Mouse (Mus musculus) liver, embryonic 16.5 days (tissue): ENCODE measurements at regions not wholly inside any gene's neighbourhood (a gene's known extent, or its start where the extent isn't known, plus 50 kb on each side); places are given as distances from the start of the nearest gene placed in this dataset.

Experiments
- ATAC-seq: fragments of 200-750 bp; cut with Nextera tagmentation; 2 replicates; pipeline ENCODE4 v1.8.0; 2017; ENCODE audit warnings: low read depth, mild to moderate bottlenecking, moderate number of reproducible peaks, moderate library complexity
- H3K27ac ChIP-seq: fragments of 300-500 bp; sonication (generic); 2 replicates; pipeline ENCODE4 v1.5.1; 2014; ENCODE audit warnings: mild to moderate bottlenecking, low read length
- H3K27me3 ChIP-seq: fragments of 300-500 bp; sonication (generic); 2 replicates; pipeline ENCODE4 v1.6.1; 2014; ENCODE audit warnings: low read depth, low read length, mixed read lengths; ENCODE audit not compliant: control insufficient read depth, insufficient read depth
- H3K36me3 ChIP-seq: fragments of 300-500 bp; sonication (generic); 2 replicates; pipeline ENCODE4 v1.6.1; 2014; ENCODE audit warnings: mild to moderate bottlenecking; ENCODE audit not compliant: control insufficient read depth, insufficient read depth
- H3K4me1 ChIP-seq: fragments of 300-500 bp; sonication (generic); 2 replicates; pipeline ENCODE4 v1.6.1; 2014; ENCODE audit warnings: low read depth, low read length, mixed read lengths; ENCODE audit not compliant: control insufficient read depth
- H3K4me2 ChIP-seq: fragments of 300-500 bp; sonication (generic); 2 replicates; pipeline ENCODE4 v1.6.1; 2014; ENCODE audit warnings: low read depth, low read length, mixed read lengths
- H3K4me3 ChIP-seq: fragments of 300-500 bp; sonication (generic); 2 replicates; pipeline ENCODE4 v1.5.1; 2014; ENCODE audit warnings: low read depth, mild to moderate bottlenecking, low read length
- H3K9ac ChIP-seq: fragments of 300-500 bp; sonication (generic); 2 replicates; pipeline ENCODE4 v1.6.1; 2014; ENCODE audit warnings: low read depth, low read length
- H3K9me3 ChIP-seq: fragments of 300-500 bp; sonication (generic); replicated peaks from 2 replicates; pipeline ENCODE4 v1.6.1; 2016; ENCODE audit warnings: low read length; ENCODE audit not compliant: control insufficient read depth
- WGBS: fragments of 180-500 bp; shearing (Covaris S2); extraction: QIAGEN DNeasy Blood & Tissue Kit; methylation state at CpG from one replicate; pipeline ENCODE4 v1.1.7; 2014; ENCODE audit not compliant: insufficient replicate concordance; 5-methylcytosine and 5-hydroxymethylcytosine counted together

- WGBS = 41% methylated on average over 4 of the region's 4 CpGs
- Histone ChIP-seq H3K9ac (no peak overlapping the region), H3K4me2 (no peak overlapping the region)
Measured at GRCm38 (mm10) chr2:61080006-61080405, 117.0 kb upstream of the Rbms1 start.

GRCm38 (mm10) chr2:61071025-61071424 is 108.0 kb upstream of the Rbms1 start:
- Histone ChIP-seq H3K9me3 (no peaks in the 10 kb centered on the region), H3K4me2 (no peak overlapping the region), H3K27me3 (no peaks in the 10 kb centered on the region), H3K9ac (no peak overlapping the region), H3K36me3 (no peaks in the 10 kb centered on the region), H3K4me3 (no peak overlapping the region), H3K4me1 (no peaks in the 10 kb centered on the region), H3K27ac (no peak overlapping the region)
- ATAC-seq = no peak
- WGBS = 22% methylated on average over 3 of the region's 3 CpGs

More at GRCm38 (mm10) chr2:61080006-61080405, 117.0 kb upstream of the Rbms1 start:
- H3K4me1 ChIP-seq = no peaks in the 10 kb centered on the region
- H3K27ac ChIP-seq = no peak overlapping the region
- H3K4me3 ChIP-seq = no peak overlapping the region
- no peaks in the 10 kb centered on the region for H3K9me3 ChIP-seq
- no peaks in the 10 kb centered on the region for H3K27me3 ChIP-seq
- H3K36me3 ChIP-seq = no peaks in the 10 kb centered on the region
- no peak for ATAC-seq

DNA sequence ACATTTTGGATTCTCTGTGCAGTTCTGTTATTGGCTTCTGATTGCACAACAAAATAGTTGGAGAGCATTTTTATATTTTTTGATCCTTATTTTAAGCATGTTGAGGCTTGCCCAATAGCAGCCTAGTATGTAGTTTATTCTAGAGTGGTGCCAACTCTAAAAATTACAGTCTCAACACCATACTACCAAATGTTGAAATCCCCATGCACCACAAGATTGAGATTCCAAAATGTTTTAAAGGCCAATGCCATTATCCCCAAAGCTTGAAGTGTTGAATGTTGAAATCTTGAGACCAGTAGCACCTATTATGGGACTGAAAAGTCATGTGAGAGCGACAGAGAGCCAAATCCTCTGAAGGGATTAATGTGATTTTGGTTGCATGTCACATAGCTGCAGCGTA is 104.9 kb upstream of the Rbms1 start:
- ATAC-seq = no peak
- H3K36me3 ChIP-seq = no peaks in the 10 kb centered on the region
- no peaks in the 10 kb centered on the region for H3K9me3 ChIP-seq
- no peaks in the 10 kb centered on the region for H3K4me1 ChIP-seq
- no peak overlapping the region for H3K4me2 ChIP-seq
- no peaks in the 10 kb centered on the region for H3K27me3 ChIP-seq
- 66% methylated on average over 2 of the region's 2 CpGs for WGBS
- no peak overlapping the region for H3K27ac ChIP-seq
- no peak overlapping the region for H3K9ac ChIP-seq
- H3K4me3 ChIP-seq = no peak overlapping the region

DNA sequence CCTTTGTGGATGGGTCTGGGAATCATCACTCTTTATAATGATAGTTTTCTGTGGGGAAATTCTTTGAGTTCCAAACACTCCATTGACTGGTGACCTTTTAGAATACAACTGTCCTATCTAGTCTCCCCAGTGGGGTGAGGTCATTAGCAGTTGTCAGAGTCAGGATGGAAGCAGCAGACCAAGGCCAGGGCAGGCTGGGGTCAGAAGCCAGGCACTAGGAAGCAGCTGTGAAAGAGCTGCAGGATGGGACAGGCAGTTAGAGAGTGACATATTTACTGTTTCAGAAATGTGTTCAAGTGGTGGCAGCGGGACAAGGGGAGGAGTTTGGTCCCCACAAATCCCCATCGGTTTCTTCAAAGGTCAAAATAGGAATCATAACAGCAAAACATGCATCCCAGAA is 99.1 kb upstream of the Rbms1 start:
- no peak for ATAC-seq
- WGBS = 40% methylated on average over 2 of the region's 2 CpGs
- Histone ChIP-seq H3K9ac (no peak overlapping the region), H3K27me3 (no peaks in the 10 kb centered on the region), H3K4me3 (no peak overlapping the region), H3K4me2 (no peak overlapping the region), H3K36me3 (no peaks in the 10 kb centered on the region), H3K9me3 (no peaks in the 10 kb centered on the region), H3K27ac (no peak overlapping the region), H3K4me1 (no peaks in the 10 kb centered on the region)

GRCm38 (mm10) chr2:61060906-61061305 is 97.9 kb upstream of the Rbms1 start:
- Histone ChIP-seq H3K27ac (no peak overlapping the region), H3K4me2 (no peak overlapping the region), H3K9ac (no peak overlapping the region), H3K9me3 (no peaks in the 10 kb centered on the region), H3K4me1 (no peaks in the 10 kb centered on the region), H3K4me3 (no peak overlapping the region), H3K36me3 (no peaks in the 10 kb centered on the region), H3K27me3 (no peaks in the 10 kb centered on the region)
- WGBS = 59% methylated on average over 1 of the region's 1 CpGs
- ATAC-seq = no peak

GRCm38 (mm10) chr2:61058545-61059235 is 95.7 kb upstream of the Rbms1 start:
- Histone ChIP-seq H3K9ac (no peak overlapping the region), H3K27me3 (no peaks in the 10 kb centered on the region), H3K4me2 (no peak overlapping the region), H3K4me1 (no peaks in the 10 kb centered on the region), H3K4me3 (no peak overlapping the region), H3K36me3 (no peaks in the 10 kb centered on the region), H3K27ac (no peak overlapping the region), H3K9me3 (no peaks in the 10 kb centered on the region)
- 55% methylated on average over 6 of the region's 6 CpGs for WGBS
- no peak for ATAC-seq

DNA sequence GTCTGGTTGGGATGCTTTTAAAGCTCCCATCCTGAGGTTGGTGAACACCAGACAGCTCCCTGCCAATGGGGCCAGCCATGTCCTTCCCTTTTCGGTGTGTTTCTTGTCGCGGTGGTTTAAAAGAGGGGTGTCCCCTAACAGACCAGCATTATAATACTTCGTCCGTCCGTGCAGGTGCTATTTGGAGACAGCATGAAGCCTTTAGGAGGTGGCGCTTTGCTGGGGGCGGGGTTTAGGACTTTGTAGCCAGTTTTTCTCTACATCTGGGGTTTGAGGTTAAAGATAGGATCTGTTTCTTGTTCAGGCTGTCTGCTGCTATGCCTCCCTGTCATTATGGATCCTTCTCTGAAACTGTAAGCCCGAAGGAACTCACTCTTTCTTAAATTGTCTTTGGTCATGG is 89.3 kb upstream of the Rbms1 start:
- WGBS = 42% methylated on average over 9 of the region's 9 CpGs
- no peak overlapping the region for H3K27ac ChIP-seq

GRCm38 (mm10) chr2:61051808-61052207 is 88.8 kb upstream of the Rbms1 start:
- H3K4me2 ChIP-seq = no peak overlapping the region
- H3K9ac ChIP-seq = no peak overlapping the region
- H3K4me1 ChIP-seq = no peaks in the 10 kb centered on the region
- no peak overlapping the region for H3K27ac ChIP-seq
- 60% methylated on average over 8 of the region's 8 CpGs for WGBS
- no peak for ATAC-seq
- no peak overlapping the region for H3K4me3 ChIP-seq
- no peaks in the 10 kb centered on the region for H3K27me3 ChIP-seq
- no peaks in the 10 kb centered on the region for H3K36me3 ChIP-seq
- H3K9me3 ChIP-seq = no peaks in the 10 kb centered on the region

More for the DNA sequence above, 89.3 kb upstream of the Rbms1 start:
- Histone ChIP-seq H3K4me2 (no peak overlapping the region), H3K4me1 (no peaks in the 10 kb centered on the region), H3K9ac (no peak overlapping the region), H3K36me3 (no peaks in the 10 kb centered on the region), H3K9me3 (no peaks in the 10 kb centered on the region), H3K4me3 (no peak overlapping the region), H3K27me3 (no peaks in the 10 kb centered on the region)
- ATAC-seq = no peak

GRCm38 (mm10) chr2:61046111-61046767 is 83.2 kb upstream of the Rbms1 start:
- H3K36me3 ChIP-seq = no peaks in the 10 kb centered on the region
- no peaks in the 10 kb centered on the region for H3K9me3 ChIP-seq
- H3K4me2 ChIP-seq = no peak overlapping the region
- no peaks in the 10 kb centered on the region for H3K27me3 ChIP-seq
- H3K9ac ChIP-seq = no peak overlapping the region
- no peaks in the 10 kb centered on the region for H3K4me1 ChIP-seq
- no peak overlapping the region for H3K4me3 ChIP-seq
- H3K27ac ChIP-seq = no peak overlapping the region
- WGBS = 52% methylated on average over 5 of the region's 5 CpGs
- no peak for ATAC-seq
